Mouse (Mus musculus) kidney, embryonic 15.5 days (tissue): ENCODE measurements around the gene Gm45623. TPM values are rescaled to one million over a fixed set of nuclear protein-coding genes. Genes with fewer than 3 reads are reported as not detected.
A peak's percentile ranks its signal among the peaks of the same experiment; 100 is the strongest.

ENCODE experiments used
- ATAC-seq: fragments of 200-750 bp; cut with Nextera tagmentation; replicated peaks from 2 replicates; pipeline ENCODE4 v1.8.0; 2017; ENCODE audit warnings: moderate TSS enrichment; ENCODE audit not compliant: low FRiP score
- H3K27ac ChIP-seq: fragments of 300-500 bp; sonication (generic); 2 replicates; pipeline ENCODE4 v1.5.1; 2015; ENCODE audit warnings: mild to moderate bottlenecking, inconsistent platforms
- H3K27me3 ChIP-seq: fragments of 300-500 bp; sonication (generic); 2 replicates; pipeline ENCODE4 v1.6.1; 2015; ENCODE audit warnings: inconsistent platforms
- H3K36me3 ChIP-seq: fragments of 300-500 bp; sonication (generic); 2 replicates; pipeline ENCODE4 v1.6.1; 2015; ENCODE audit warnings: inconsistent platforms
- H3K4me1 ChIP-seq: fragments of 300-500 bp; sonication (generic); 2 replicates; pipeline ENCODE4 v1.6.1; 2015; ENCODE audit warnings: inconsistent platforms
- H3K4me2 ChIP-seq: fragments of 300-500 bp; sonication (generic); 2 replicates; pipeline ENCODE4 v1.6.1; 2015; ENCODE audit warnings: moderate library complexity, mild to moderate bottlenecking, inconsistent platforms
- H3K4me3 ChIP-seq: fragments of 300-500 bp; sonication (generic); replicated peaks from 2 replicates; pipeline ENCODE4 v1.5.1; 2015; ENCODE audit warnings: mild to moderate bottlenecking, inconsistent platforms
- H3K9ac ChIP-seq: fragments of 300-500 bp; sonication (generic); 2 replicates; pipeline ENCODE4 v1.6.1; 2015; ENCODE audit warnings: mild to moderate bottlenecking, inconsistent platforms
- H3K9me3 ChIP-seq: fragments of 300-500 bp; sonication (generic); replicated peaks from 2 replicates; pipeline ENCODE4 v1.6.1; 2016; ENCODE audit warnings: inconsistent platforms
- WGBS: fragments of 180-500 bp; shearing (Covaris S2); methylation state at CpG from one replicate; pipeline ENCODE4 v1.1.7; 2015; ENCODE audit warnings: mixed read lengths; 5-methylcytosine and 5-hydroxymethylcytosine counted together
- polyA plus RNA-seq: library from polyadenylated mRNA; unstranded; fragments of >200 nt; fragmentation: Nextera tagmentation; extraction: Ambion mirVana; gene quantifications from 2 replicates; pipeline ENCODE4 v1.2.1, GENCODE M21; 2015

Gene Gm45623
- polyA plus RNA-seq, 1 experiment from 2014 or later, result not detected

GRCm38 (mm10) chr13:56770786-56771185 is 17.2 kb upstream of the Gm45623 start:
- H3K27me3 ChIP-seq, result no peaks in the 10 kb centered on the region
- no peaks in the 10 kb centered on the region for H3K36me3 ChIP-seq
- peaks cover 18% of the 10 kb centered on the region for H3K4me1 ChIP-seq
- no peak for ATAC-seq
- no peak overlapping the region for H3K27ac ChIP-seq
- no peak overlapping the region for H3K4me3 ChIP-seq
- no peak overlapping the region for H3K4me2 ChIP-seq
- WGBS, result 74% methylated on average over 5 of the region's 5 CpGs
- no peak overlapping the region for H3K9ac ChIP-seq
- H3K9me3 ChIP-seq, result no peaks in the 10 kb centered on the region

GRCm38 (mm10) chr13:56770136-56770578 is 16.5 kb upstream of the Gm45623 start:
- 76% methylated on average over 1 of the region's 1 CpGs for WGBS
- Histone ChIP-seq H3K4me2 (no peak overlapping the region), H3K4me1 (peaks cover 25% of the 10 kb centered on the region), H3K36me3 (no peaks in the 10 kb centered on the region), H3K9me3 (no peaks in the 10 kb centered on the region), H3K9ac (no peak overlapping the region), H3K27me3 (no peaks in the 10 kb centered on the region), H3K4me3 (no peak overlapping the region), H3K27ac (no peak overlapping the region)
- ATAC-seq, result no peak

GRCm38 (mm10) chr13:56769431-56769830 is 15.8 kb upstream of the Gm45623 start:
- 33% methylated on average over 4 of the region's 4 CpGs for WGBS
- no peak overlapping the region for H3K4me3 ChIP-seq
- H3K9ac ChIP-seq, result no peak overlapping the region
- H3K4me2 ChIP-seq, result no peak overlapping the region
- H3K36me3 ChIP-seq, result no peaks in the 10 kb centered on the region
- peaks cover 31% of the 10 kb centered on the region for H3K4me1 ChIP-seq
- H3K9me3 ChIP-seq, result no peaks in the 10 kb centered on the region
- no peak for ATAC-seq
- no peak overlapping the region for H3K27ac ChIP-seq
- H3K27me3 ChIP-seq, result no peaks in the 10 kb centered on the region

GRCm38 (mm10) chr13:56766211-56766610 is 12.6 kb upstream of the Gm45623 start:
- peaks cover 8% of the 10 kb centered on the region; the same call in 1 of the 2 replicates for H3K27me3 ChIP-seq
- peak overlapping the region; percentile 9; the same call in 1 of the 2 replicates for H3K27ac ChIP-seq
- WGBS, result 27% methylated on average over 5 of the region's 5 CpGs
- H3K9ac ChIP-seq, result no peak overlapping the region
- H3K4me3 ChIP-seq, result no peak overlapping the region
- no peak for ATAC-seq
- no peak overlapping the region for H3K4me2 ChIP-seq
- H3K4me1 ChIP-seq, result peaks cover 28% of the 10 kb centered on the region
- H3K36me3 ChIP-seq, result no peaks in the 10 kb centered on the region
- H3K9me3 ChIP-seq, result no peaks in the 10 kb centered on the region

GRCm38 (mm10) chr13:56765284-56766032 is 11.8 kb upstream of the Gm45623 start:
- Histone ChIP-seq H3K9ac (no peak overlapping the region), H3K4me3 (peak overlapping the region; percentile 18), H3K27ac (peak overlapping the region; percentile 9; the same call in 1 of the 2 replicates), H3K36me3 (no peaks in the 10 kb centered on the region), H3K4me1 (peaks cover 28% of the 10 kb centered on the region), H3K9me3 (no peaks in the 10 kb centered on the region), H3K4me2 (peak overlapping the region; percentile 51), H3K27me3 (peaks cover 8% of the 10 kb centered on the region; the same call in 1 of the 2 replicates)
- WGBS, result 31% methylated on average over 25 of the region's 25 CpGs
- 0 out of 2 replicates have a peak, but pooled peaks have one; percentile 17 for ATAC-seq

GRCm38 (mm10) chr13:56762446-56763229 is 9.0 kb upstream of the Gm45623 start:
- no peaks in the 10 kb centered on the region for H3K9me3 ChIP-seq
- H3K4me2 ChIP-seq, result no peak overlapping the region
- H3K36me3 ChIP-seq, result no peaks in the 10 kb centered on the region
- ATAC-seq, result no peak
- H3K27ac ChIP-seq, result no peak overlapping the region
- WGBS, result 32% methylated on average over 13 of the region's 13 CpGs
- no peak overlapping the region for H3K4me3 ChIP-seq
- peaks cover 8% of the 10 kb centered on the region; the same call in 1 of the 2 replicates for H3K27me3 ChIP-seq
- H3K4me1 ChIP-seq, result peaks cover 20% of the 10 kb centered on the region
- H3K9ac ChIP-seq, result no peak overlapping the region

GRCm38 (mm10) chr13:56758492-56758891 is 4.9 kb upstream of the Gm45623 start:
- H3K27me3 ChIP-seq, result peaks cover 28% of the 10 kb centered on the region
- peaks cover 9% of the 10 kb centered on the region for H3K4me1 ChIP-seq
- no peak overlapping the region for H3K27ac ChIP-seq
- no peak overlapping the region for H3K4me3 ChIP-seq
- H3K4me2 ChIP-seq, result no peak overlapping the region
- H3K9ac ChIP-seq, result no peak overlapping the region
- 25% methylated on average over 6 of the region's 6 CpGs for WGBS
- no peaks in the 10 kb centered on the region for H3K36me3 ChIP-seq
- ATAC-seq, result no peak
- no peaks in the 10 kb centered on the region for H3K9me3 ChIP-seq

GRCm38 (mm10) chr13:56757201-56757600 is 3.6 kb upstream of the Gm45623 start:
- Histone ChIP-seq H3K36me3 (no peaks in the 10 kb centered on the region), H3K4me3 (no peak overlapping the region), H3K4me1 (peaks cover 20% of the 10 kb centered on the region), H3K27me3 (peaks cover 34% of the 10 kb centered on the region), H3K27ac (no peak overlapping the region), H3K9ac (no peak overlapping the region), H3K4me2 (no peak overlapping the region), H3K9me3 (no peaks in the 10 kb centered on the region)
- ATAC-seq, result no peak
- WGBS, result 49% methylated on average over 12 of the region's 12 CpGs

- peaks cover 46% of the 10 kb centered on the region for H3K27me3 ChIP-seq
- H3K27ac ChIP-seq, result no peak overlapping the region
- H3K9me3 ChIP-seq, result no peaks in the 10 kb centered on the region
- no peak overlapping the region for H3K4me3 ChIP-seq
- no peaks in the 10 kb centered on the region for H3K36me3 ChIP-seq
- no peak overlapping the region for H3K9ac ChIP-seq
- H3K4me1 ChIP-seq, result peaks cover 21% of the 10 kb centered on the region
- no peak for ATAC-seq
- 66% methylated on average over 6 of the region's 6 CpGs for WGBS
- no peak overlapping the region for H3K4me2 ChIP-seq
These were observed 2.2 kb upstream of the Gm45623 start for GRCm38 (mm10) chr13:56755871-56756270.

GRCm38 (mm10) chr13:56752474-56753191 is 994 bp downstream of the Gm45623 start:
- Histone ChIP-seq H3K4me2 (peak overlapping the region; percentile 85), H3K27ac (no peak overlapping the region), H3K27me3 (peaks cover 59% of the 10 kb centered on the region), H3K9me3 (no peaks in the 10 kb centered on the region), H3K4me3 (peak overlapping the region; percentile 43), H3K9ac (peak overlapping the region; percentile 19), H3K36me3 (no peaks in the 10 kb centered on the region), H3K4me1 (peaks cover 28% of the 10 kb centered on the region)
- ATAC-seq, result no peak
- WGBS, result 2% methylated on average over 39 of the region's 41 CpGs

GRCm38 (mm10) chr13:56751774-56752173 is 1.9 kb downstream of the Gm45623 start:
- Histone ChIP-seq H3K9me3 (no peaks in the 10 kb centered on the region), H3K36me3 (no peaks in the 10 kb centered on the region), H3K4me3 (no peak overlapping the region), H3K4me2 (no peak overlapping the region), H3K27me3 (peaks cover 57% of the 10 kb centered on the region), H3K4me1 (peaks cover 34% of the 10 kb centered on the region), H3K27ac (no peak overlapping the region), H3K9ac (no peak overlapping the region)
- 42% methylated on average over 5 of the region's 5 CpGs for WGBS
- no peak for ATAC-seq

GRCm38 (mm10) chr13:56749377-56749776 is 4.2 kb downstream of the Gm45623 start:
- peaks cover 32% of the 10 kb centered on the region for H3K4me1 ChIP-seq
- 76% methylated on average over 7 of the region's 7 CpGs for WGBS
- H3K27me3 ChIP-seq, result peaks cover 48% of the 10 kb centered on the region
- no peaks in the 10 kb centered on the region for H3K36me3 ChIP-seq
- H3K27ac ChIP-seq, result no peak overlapping the region
- H3K4me2 ChIP-seq, result no peak overlapping the region
- no peak overlapping the region for H3K9ac ChIP-seq
- no peak for ATAC-seq
- H3K9me3 ChIP-seq, result no peaks in the 10 kb centered on the region
- H3K4me3 ChIP-seq, result no peak overlapping the region
